Mouse (Mus musculus) gonadal fat pad, adult 2 months (tissue): ENCODE data around the gene Il9. TPM values are rescaled to one million over a fixed set of nuclear protein-coding genes. Genes with fewer than 3 reads are reported as not detected.
A peak's percentile ranks its signal among the peaks of the same experiment; 100 is the strongest.

ENCODE experiments used
- DNase-seq: peaks from one replicate; pipeline ENCODE4 v3.0.0-alpha.2; 2012; ENCODE audit warnings: low read depth
- polyA plus RNA-seq: library from polyadenylated mRNA; depleted of rRNA; stranded (reverse); fragments of >200 nt; gene quantifications from 2 replicates; pipeline ENCODE4 v1.2.3, GENCODE M21; 2012

Gene Il9
- polyA plus RNA-seq, 1 experiment = not detected

DNA sequence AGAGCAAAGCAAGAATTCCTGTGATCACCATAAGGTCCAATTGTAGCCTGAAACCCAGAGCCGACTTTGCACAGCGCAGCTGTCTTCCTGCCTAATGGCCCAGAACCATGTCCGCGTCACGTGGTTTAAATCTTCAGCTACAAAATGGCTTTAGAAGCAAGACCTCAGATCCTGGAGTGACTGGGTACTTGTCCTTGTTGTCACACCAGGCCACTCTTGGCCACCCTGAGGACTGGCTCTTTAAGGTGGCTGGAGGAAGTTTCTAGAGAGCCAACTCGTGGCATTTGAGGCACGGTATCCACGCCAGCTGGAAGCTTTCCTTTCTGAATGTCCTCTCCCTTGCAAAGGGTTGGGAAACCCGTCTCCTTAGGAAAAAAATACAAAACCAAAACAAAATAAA lies 10.1 kb downstream of the Il9 start:
- no peak for DNase-seq

- DNase-seq = no peak
Measured at GRCm38 (mm10) chr13:56471211-56471610, 10.8 kb downstream of the Il9 start.

GRCm38 (mm10) chr13:56468536-56468935 lies 13.5 kb downstream of the Il9 start:
- no peak for DNase-seq

DNA sequence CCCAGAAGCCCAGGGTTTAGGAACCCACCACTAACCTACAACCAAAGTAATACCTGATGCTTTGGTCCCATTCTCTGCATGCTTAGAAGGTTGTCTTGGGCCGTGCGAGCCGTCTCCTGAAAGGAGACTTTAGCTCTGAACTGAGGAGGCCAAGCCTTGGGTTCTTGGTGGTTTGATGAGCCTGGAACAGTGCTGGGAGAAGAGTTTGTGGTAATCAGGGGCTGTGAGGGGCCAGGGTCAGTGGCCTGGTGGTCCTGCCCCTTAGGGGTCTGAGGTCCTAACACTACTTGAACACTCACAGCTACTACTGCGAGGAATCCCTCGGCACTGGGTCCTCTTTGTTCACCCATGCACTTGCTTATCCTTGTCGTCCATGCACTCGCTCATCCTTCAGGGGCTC lies 14.3 kb downstream of the Il9 start:
- DNase-seq = no peak

DNA sequence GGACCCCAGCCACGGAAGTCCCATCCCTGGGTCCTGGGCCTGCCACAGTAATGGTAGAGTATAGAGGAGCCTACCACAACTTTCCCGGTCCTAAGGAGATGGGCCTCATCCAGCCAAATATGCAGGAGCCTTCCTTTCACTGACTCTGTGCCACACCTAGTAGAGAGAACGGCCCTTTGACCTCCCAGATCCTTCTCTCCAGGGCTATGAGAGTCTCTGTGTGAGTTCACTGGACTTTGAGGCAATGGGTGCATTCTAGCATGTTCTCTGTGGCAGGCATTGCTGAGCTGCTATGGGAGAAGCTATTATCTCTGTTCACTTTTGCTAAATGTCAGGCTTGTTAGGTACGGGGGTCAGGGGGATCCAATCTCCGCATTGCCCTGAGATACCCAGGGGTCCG lies 18.3 kb downstream of the Il9 start:
- no peak for DNase-seq

DNA sequence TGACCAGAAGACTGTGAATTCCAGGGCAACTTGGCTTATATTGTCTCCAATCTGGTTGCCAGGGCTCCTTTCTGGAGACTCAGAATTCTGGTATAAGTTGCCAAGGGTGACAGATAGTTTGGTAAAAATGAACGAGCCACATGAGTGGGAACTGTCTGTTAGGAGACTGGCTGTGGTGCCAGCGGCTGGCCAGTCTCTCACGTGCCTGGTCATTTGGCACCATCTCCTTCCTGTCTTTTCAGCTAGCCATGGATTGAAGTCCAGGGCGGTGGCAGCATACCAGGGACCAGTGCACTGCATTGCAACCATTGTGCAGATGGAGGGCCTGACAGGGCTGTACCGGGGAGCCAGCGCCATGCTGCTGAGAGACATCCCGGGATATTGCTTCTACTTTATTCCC lies 18.8 kb downstream of the Il9 start:
- no peak for DNase-seq

GRCm38 (mm10) chr13:56462791-56463190 lies 19.3 kb downstream of the Il9 start:
- DNase-seq = no peak

GRCm38 (mm10) chr13:56461460-56461859 lies 20.6 kb downstream of the Il9 start:
- no peak for DNase-seq

- no peak for DNase-seq
Measured at GRCm38 (mm10) chr13:56458001-56458400, 24.0 kb downstream of the Il9 start.

DNA sequence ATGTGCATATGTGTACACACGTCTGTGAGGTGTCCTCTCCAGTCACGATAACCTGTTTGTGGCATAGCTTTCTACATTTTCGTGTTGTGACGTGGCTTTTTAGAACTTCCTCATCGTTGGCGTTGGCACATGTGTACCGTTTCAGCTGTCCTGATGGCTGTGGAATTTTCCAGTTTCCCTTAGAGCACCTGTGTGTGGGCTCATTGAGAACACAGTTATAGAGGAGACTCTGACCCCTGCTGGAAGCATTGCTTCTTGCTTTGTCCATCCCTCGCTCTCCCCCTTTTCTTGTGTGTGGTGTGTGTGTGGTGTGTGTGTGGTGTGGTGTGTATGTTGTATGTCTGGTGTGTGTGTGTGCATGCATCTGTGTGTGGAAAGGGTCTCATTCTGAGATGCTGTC lies 32.0 kb downstream of the Il9 start:
- DNase-seq = no peak

DNA sequence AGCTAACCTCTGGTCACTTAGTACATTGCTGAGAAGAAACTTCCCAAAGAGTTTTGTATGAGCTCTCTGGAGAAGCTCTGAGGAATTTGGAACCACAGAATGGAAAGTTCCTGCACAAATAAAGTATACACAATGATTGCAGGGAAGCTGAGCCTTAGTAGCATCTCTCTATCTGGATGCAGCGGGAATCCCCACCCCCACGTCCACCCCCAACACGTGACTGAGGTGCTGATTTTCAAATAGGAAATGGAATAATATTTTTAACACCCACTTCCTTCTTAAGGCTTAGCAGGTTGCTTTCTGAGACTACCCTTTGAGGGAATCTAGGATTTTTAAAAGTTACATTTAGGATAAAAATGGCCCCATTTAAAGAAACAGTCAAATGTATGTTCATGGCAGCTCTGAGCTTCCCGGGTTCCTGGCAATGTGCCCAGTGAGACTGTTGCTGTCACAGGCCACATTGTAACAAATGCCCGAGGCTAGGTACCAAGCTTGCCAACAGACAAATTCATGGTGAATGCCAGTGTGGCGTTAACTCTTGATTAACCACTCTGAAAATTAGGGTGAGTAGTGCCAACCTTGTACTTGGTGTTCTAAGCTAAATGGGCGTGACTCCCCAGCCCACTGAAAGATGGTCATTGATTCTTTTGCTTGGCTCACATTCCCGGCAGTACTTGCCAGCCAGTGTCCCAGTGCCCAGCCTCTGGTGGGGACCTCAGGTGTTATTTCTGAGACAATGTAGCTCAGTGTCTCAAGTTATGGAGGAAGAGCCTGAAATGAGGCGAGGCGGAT lies 32.6 kb downstream of the Il9 start:
- peak; percentile 63 for DNase-seq

DNA sequence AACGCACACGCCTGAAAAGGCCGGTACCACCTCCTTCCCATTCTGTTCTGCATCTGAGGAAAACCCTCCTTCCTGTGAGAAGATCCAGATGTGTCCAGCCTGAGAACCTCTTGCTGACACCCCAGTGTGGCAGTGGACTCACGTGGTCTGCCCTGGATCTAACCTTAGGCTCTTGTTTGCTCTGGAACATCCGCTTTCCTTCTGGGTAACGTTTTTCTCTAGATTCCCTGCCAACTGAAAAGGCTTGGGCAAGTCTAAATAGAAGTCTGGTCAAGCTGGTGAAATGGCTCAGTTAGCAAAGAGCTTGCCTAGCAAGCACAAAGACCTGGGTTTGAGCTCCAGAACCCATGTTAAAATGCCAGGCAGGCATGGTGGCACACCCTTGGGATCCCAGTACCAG lies 37.0 kb downstream of the Il9 start:
- DNase-seq = no peak

DNA sequence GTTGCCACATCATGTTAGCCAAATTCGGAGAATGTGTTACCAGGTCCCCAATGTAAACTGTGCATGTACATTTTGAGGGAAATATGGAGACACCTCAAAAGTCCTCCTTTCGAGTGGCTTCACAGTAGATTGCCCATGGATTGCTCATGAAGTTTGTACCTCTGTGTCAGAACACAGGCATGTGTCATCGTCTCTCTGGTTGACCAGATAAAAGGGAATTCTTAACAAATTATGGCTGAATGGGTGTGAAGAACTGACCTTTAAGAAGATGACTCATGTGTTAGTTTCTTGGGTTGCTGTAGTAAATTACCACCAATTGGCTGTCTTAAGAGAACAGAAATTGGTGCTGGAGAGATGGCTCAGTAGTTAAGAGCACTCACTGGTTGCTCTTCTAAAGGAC lies 37.9 kb downstream of the Il9 start:
- DNase-seq = no peak

- no peak for DNase-seq
Measured at GRCm38 (mm10) chr13:56443411-56443810, 38.6 kb downstream of the Il9 start.

GRCm38 (mm10) chr13:56438211-56439075 lies 43.6 kb downstream of the Il9 start, which contains the start of gene Slc25a48:
Gene Slc25a48, plus strand, starts transcription at chr13:56438355.
- no peak for DNase-seq

- DNase-seq = no peak
Measured at GRCm38 (mm10) chr13:56435615-56436287, 46.3 kb downstream of the Il9 start.

DNA sequence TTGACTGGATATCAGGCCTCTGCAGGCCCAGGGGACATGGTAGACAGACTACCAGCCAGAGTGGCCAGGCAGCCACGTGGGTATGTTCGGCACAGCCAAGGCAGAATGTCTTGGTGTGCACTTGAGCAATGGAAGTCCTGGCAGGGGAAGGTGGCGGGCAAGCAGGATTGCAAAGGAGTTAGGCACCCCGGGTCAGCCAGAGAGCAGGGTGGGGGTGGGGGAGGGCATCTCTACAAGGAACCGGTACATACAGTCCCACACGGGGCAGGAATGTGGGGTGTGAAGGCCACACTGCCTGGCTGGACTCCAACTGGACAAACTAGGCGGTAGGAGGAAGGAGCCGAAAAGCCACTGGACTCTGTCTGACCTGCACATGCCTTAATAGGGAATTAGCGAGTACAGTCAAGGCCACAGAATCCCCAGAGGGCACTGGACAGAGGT lies 47.7 kb downstream of the Il9 start:
- no peak for DNase-seq

DNA sequence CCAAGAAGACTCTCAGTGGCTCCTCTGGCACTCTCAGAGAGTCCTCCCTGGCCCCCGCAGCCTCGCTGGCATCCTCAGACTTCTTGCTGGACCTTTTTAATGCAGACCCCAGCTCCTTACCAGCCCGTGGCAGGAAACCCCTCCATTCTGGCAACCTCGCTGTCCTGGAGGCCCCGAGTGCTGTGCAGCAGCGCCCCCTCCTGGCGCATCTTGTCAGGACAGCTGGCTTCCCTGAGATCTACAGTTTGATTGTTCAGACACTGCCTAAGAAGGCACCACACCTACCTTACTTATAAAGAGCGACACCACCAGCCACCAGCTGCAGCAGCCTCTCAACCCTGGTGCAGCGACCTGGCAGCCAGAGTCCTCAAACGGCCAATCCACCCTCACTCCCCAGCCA lies 48.6 kb downstream of the Il9 start:
- no peak for DNase-seq

- DNase-seq = no peak
Measured at GRCm38 (mm10) chr13:56432496-56432895, 49.5 kb downstream of the Il9 start.
